Mouse (Mus musculus) embryonic facial prominence, embryonic 13.5 days (tissue): Measurements from ENCODE around the gene Mmadhc. TPM values are rescaled to one million over a fixed set of nuclear protein-coding genes. Genes with fewer than 3 reads are reported as not detected.

Experiments
- ATAC-seq: fragments of 200-750 bp; cut with Nextera tagmentation; 2 replicates; pipeline ENCODE4 v1.8.0; 2017; ENCODE audit warnings: low read depth; ENCODE audit not compliant: insufficient number of reproducible peaks, insufficient read depth, low FRiP score, low TSS enrichment
- H3K27ac ChIP-seq: fragments of 300-500 bp; sonication (generic); 2 replicates; pipeline ENCODE4 v1.5.1; 2015; ENCODE audit warnings: moderate library complexity, mild to moderate bottlenecking, inconsistent platforms
- H3K27me3 ChIP-seq: fragments of 300-500 bp; sonication (generic); 2 replicates; pipeline ENCODE4 v1.6.1; 2015; ENCODE audit warnings: mild to moderate bottlenecking, inconsistent platforms
- H3K36me3 ChIP-seq: fragments of 300-500 bp; sonication (generic); 2 replicates; pipeline ENCODE4 v1.6.1; 2015; ENCODE audit warnings: mild to moderate bottlenecking, inconsistent platforms
- H3K4me1 ChIP-seq: fragments of 300-500 bp; sonication (generic); 2 replicates; pipeline ENCODE4 v1.6.1; 2015; ENCODE audit warnings: inconsistent platforms
- H3K4me2 ChIP-seq: fragments of 300-500 bp; sonication (generic); 2 replicates; pipeline ENCODE4 v1.6.1; 2015; ENCODE audit warnings: moderate library complexity, mild to moderate bottlenecking, inconsistent platforms
- H3K4me3 ChIP-seq: fragments of 300-500 bp; sonication (generic); 2 replicates; pipeline ENCODE4 v1.5.1; 2015; ENCODE audit warnings: mild to moderate bottlenecking, inconsistent platforms
- H3K9ac ChIP-seq: fragments of 300-500 bp; sonication (generic); 2 replicates; pipeline ENCODE4 v1.6.1; 2015; ENCODE audit warnings: mild to moderate bottlenecking, inconsistent platforms
- H3K9me3 ChIP-seq: fragments of 300-500 bp; sonication (generic); 2 replicates; pipeline ENCODE4 v1.6.1; 2016; ENCODE audit warnings: inconsistent platforms
- WGBS: fragments of 180-500 bp; shearing (Covaris S2); methylation state at CpG from one replicate; pipeline ENCODE4 v1.1.7; 2015; ENCODE audit warnings: mixed read lengths; 5-methylcytosine and 5-hydroxymethylcytosine counted together
- polyA plus RNA-seq: library from polyadenylated mRNA; unstranded; fragments of >200 nt; fragmentation: Nextera tagmentation; extraction: Ambion mirVana; gene quantifications from 2 replicates; pipeline ENCODE4 v1.2.1, GENCODE M21; 2015

Mmadhc gene
- polyA plus RNA-seq, 1 experiment from 2014 or later: 163 TPM

DNA sequence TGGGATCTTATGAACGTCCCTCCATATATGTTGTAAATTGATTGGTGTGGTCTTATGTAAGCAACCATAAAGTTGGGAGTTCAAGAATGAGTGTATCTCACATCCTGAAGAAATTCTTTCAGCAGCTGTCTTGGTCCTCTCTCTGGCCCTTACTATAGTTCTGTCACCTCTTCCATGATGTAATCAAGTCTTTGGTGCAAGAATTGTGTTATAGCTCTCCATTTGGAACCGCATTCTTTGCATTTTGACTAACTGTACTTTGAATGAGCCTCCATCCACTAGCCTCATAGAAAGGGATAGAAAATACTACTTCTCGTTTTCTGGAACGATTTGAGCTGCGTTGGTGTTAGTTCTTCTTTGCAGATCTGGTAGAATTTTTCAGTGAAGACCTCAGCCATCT lies 41.6 kb downstream of the Mmadhc start:
- Histone ChIP-seq H3K9me3 (no peaks in the 10 kb centered on the region), H3K9ac (no peak overlapping the region), H3K4me1 (no peaks in the 10 kb centered on the region), H3K4me3 (no peak overlapping the region), H3K36me3 (no peaks in the 10 kb centered on the region), H3K27ac (no peak overlapping the region), H3K4me2 (no peak overlapping the region), H3K27me3 (no peaks in the 10 kb centered on the region)
- no peak for ATAC-seq
- 87% methylated on average over 5 of the region's 5 CpGs for WGBS

DNA sequence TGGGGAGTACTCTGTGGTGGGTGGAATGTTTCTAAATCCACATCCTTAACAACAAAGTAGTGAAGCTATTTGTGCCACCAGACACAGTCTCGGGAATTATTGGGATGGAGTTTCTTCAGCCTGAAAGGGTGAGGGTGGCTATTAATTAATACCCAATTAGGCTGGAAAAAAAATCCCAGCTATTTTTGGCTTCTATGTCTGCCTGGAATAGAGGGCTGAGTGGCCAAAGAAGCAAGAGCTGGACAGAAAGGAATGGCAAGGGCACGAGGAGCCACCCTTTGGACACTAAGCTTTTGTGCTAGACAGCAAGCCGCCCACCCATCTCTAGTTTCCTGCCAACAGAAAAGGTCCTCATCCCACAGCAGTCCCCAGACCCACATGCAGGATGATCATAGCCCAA lies 48.0 kb downstream of the Mmadhc start:
- no peak overlapping the region for H3K27ac ChIP-seq
- H3K4me3 ChIP-seq: no peak overlapping the region
- H3K36me3 ChIP-seq: no peaks in the 10 kb centered on the region
- no peak for ATAC-seq
- H3K9me3 ChIP-seq: no peaks in the 10 kb centered on the region
- H3K4me2 ChIP-seq: no peak overlapping the region
- H3K9ac ChIP-seq: no peak overlapping the region
- no peaks in the 10 kb centered on the region for H3K4me1 ChIP-seq
- H3K27me3 ChIP-seq: no peaks in the 10 kb centered on the region
- 70% methylated on average over 3 of the region's 3 CpGs for WGBS

DNA sequence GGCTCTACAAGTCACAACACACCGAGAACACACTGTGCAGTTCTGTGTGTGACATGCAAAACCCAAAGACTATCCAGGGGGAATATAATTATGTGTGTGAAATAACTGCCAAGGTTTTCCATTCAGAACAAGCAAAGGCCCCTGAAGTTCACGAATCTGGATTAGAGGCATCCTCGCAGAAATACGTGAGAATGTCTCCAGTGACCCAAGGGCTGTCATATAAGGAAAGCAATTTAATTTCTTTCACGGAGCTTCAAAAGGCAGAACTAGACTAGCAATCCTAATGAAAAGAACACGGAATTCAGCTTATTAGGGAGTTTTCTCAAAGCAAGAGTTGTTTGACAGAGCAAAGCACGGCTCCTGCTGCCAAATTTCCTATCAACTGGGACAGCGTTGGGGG lies 63.1 kb downstream of the Mmadhc start:
- Histone ChIP-seq H3K4me3 (no peak overlapping the region), H3K9me3 (no peaks in the 10 kb centered on the region), H3K4me1 (no peaks in the 10 kb centered on the region), H3K27ac (no peak overlapping the region), H3K36me3 (no peaks in the 10 kb centered on the region), H3K4me2 (no peak overlapping the region), H3K27me3 (no peaks in the 10 kb centered on the region), H3K9ac (no peak overlapping the region)
- ATAC-seq: no peak
- 52% methylated on average over 8 of the region's 8 CpGs for WGBS

Other genes starting within 250 kb of the Mmadhc start
- 6.4 and 8.1 TPM in 2 replicates for gene Lypd6, start 230.4 kb downstream of the Mmadhc start, polyA plus RNA-seq